Mouse (Mus musculus) limb, embryonic 15.5 days (tissue): ENCODE measurements around the gene Gm8439. TPM values are rescaled to one million over a fixed set of nuclear protein-coding genes. Genes with fewer than 3 reads are reported as not detected.

Experiments used
- ATAC-seq: fragments of 200-750 bp; cut with Nextera tagmentation; 2 replicates; pipeline ENCODE4 v1.8.0; 2017; ENCODE audit warnings: low read depth, moderate TSS enrichment; ENCODE audit not compliant: insufficient number of reproducible peaks, low FRiP score, low TSS enrichment
- H3K27ac ChIP-seq: fragments of 300-500 bp; sonication (generic); 2 replicates; pipeline ENCODE4 v1.5.1; 2015; ENCODE audit warnings: moderate library complexity, mild to moderate bottlenecking, inconsistent platforms
- H3K27me3 ChIP-seq: fragments of 300-500 bp; sonication (generic); 2 replicates; pipeline ENCODE4 v1.6.1; 2015; ENCODE audit warnings: inconsistent platforms
- H3K36me3 ChIP-seq: fragments of 300-500 bp; sonication (generic); 2 replicates; pipeline ENCODE4 v1.6.1; 2015; ENCODE audit warnings: inconsistent platforms
- H3K4me1 ChIP-seq: fragments of 300-500 bp; sonication (generic); 2 replicates; pipeline ENCODE4 v1.6.1; 2015; ENCODE audit warnings: inconsistent platforms
- H3K4me2 ChIP-seq: fragments of 300-500 bp; sonication (generic); 2 replicates; pipeline ENCODE4 v1.6.1; 2015; ENCODE audit warnings: mild to moderate bottlenecking, inconsistent platforms
- H3K4me3 ChIP-seq: fragments of 300-500 bp; sonication (generic); 2 replicates; pipeline ENCODE4 v1.5.1; 2015; ENCODE audit warnings: mild to moderate bottlenecking, inconsistent platforms
- H3K9ac ChIP-seq: fragments of 300-500 bp; sonication (generic); 2 replicates; pipeline ENCODE4 v1.6.1; 2015; ENCODE audit warnings: inconsistent platforms
- H3K9me3 ChIP-seq: fragments of 300-500 bp; sonication (generic); 2 replicates; pipeline ENCODE4 v1.6.1; 2016; ENCODE audit warnings: inconsistent platforms
- WGBS: fragments of 180-500 bp; shearing (Covaris S2); methylation state at CpG from one replicate; pipeline ENCODE4 v1.1.7; 2015; 5-methylcytosine and 5-hydroxymethylcytosine counted together
- polyA plus RNA-seq: library from polyadenylated mRNA; unstranded; fragments of >200 nt; fragmentation: Nextera tagmentation; extraction: Ambion mirVana; gene quantifications from 2 replicates; pipeline ENCODE4 v1.2.1, GENCODE M21; 2015

Gene Gm8439
- not detected in 2 replicates for polyA plus RNA-seq

- Histone ChIP-seq H3K4me3 (no peak within 1 kb of the TSS), H3K27me3 (0 out of 2 replicates have a peak, but pooled peaks cover 4% of the 10 kb centered on the region), H3K27ac (no peak within 1 kb of the TSS), H3K4me2 (no peak within 1 kb of the TSS), H3K36me3 (no peaks in the 10 kb centered on the region), H3K9me3 (no peaks in the 10 kb centered on the region), H3K9ac (no peak within 1 kb of the TSS), H3K4me1 (peaks cover 14% of the 10 kb centered on the region; the same call in 1 of the 2 replicates)
- no peak for ATAC-seq
- 21% methylated on average over 4 of the region's 4 CpGs for WGBS
Observed at GRCm38 (mm10) chr4:120588445-120588844, at the start of gene Gm8439. Gm8439 (plus strand) TSS chr4:120588745.

GRCm38 (mm10) chr4:120544896-120545295, 43.6 kb upstream of the Gm8439 start:
- no peaks in the 10 kb centered on the region for H3K9me3 ChIP-seq
- no peak for ATAC-seq
- H3K27me3 ChIP-seq = no peaks in the 10 kb centered on the region
- peaks cover 94% of the 10 kb centered on the region for H3K36me3 ChIP-seq
- no peak overlapping the region for H3K4me2 ChIP-seq
- H3K27ac ChIP-seq = no peak overlapping the region
- H3K4me1 ChIP-seq = no peaks in the 10 kb centered on the region
- no peak overlapping the region for H3K4me3 ChIP-seq
- H3K9ac ChIP-seq = no peak overlapping the region
- 81% methylated on average over 1 of the region's 1 CpGs for whole genome bisulfite sequencing

- H3K9me3 ChIP-seq = no peaks in the 10 kb centered on the region
- no peak overlapping the region for H3K4me3 ChIP-seq
- H3K9ac ChIP-seq = no peak overlapping the region
- H3K27ac ChIP-seq = no peak overlapping the region
- peaks cover 82% of the 10 kb centered on the region for H3K36me3 ChIP-seq
- H3K4me2 ChIP-seq = no peak overlapping the region
- no peaks in the 10 kb centered on the region for H3K27me3 ChIP-seq
- 91% methylated on average over 6 of the region's 6 CpGs for WGBS
- no peak for ATAC-seq
- no peaks in the 10 kb centered on the region for H3K4me1 ChIP-seq
Observed at GRCm38 (mm10) chr4:120556592-120556991, 32.0 kb upstream of the Gm8439 start.

- Histone ChIP-seq H3K4me2 (no peak overlapping the region), H3K9ac (no peak overlapping the region), H3K4me3 (no peak overlapping the region), H3K9me3 (no peaks in the 10 kb centered on the region), H3K36me3 (peaks cover 34% of the 10 kb centered on the region), H3K4me1 (peaks cover 23% of the 10 kb centered on the region), H3K27ac (no peak overlapping the region), H3K27me3 (no peaks in the 10 kb centered on the region)
- WGBS = 74% methylated on average over 2 of the region's 2 CpGs
- no peak for ATAC-seq
Observed at GRCm38 (mm10) chr4:120565726-120566125, 22.8 kb upstream of the Gm8439 start.

GRCm38 (mm10) chr4:120568005-120568404, 20.5 kb upstream of the Gm8439 start:
- Histone ChIP-seq H3K27me3 (no peaks in the 10 kb centered on the region), H3K9me3 (no peaks in the 10 kb centered on the region), H3K4me2 (peak overlapping the region; percentile 71), H3K9ac (no peak overlapping the region), H3K36me3 (peaks cover 16% of the 10 kb centered on the region), H3K27ac (peak overlapping the region; percentile 72), H3K4me3 (peak overlapping the region; percentile 93), H3K4me1 (peaks cover 32% of the 10 kb centered on the region)
- no peak for ATAC-seq
- 12% methylated on average over 5 of the region's 5 CpGs for WGBS

GRCm38 (mm10) chr4:120569025-120569424, 19.5 kb upstream of the Gm8439 start:
- Histone ChIP-seq H3K27ac (peak overlapping the region; percentile 97; the same call in 1 of the 2 replicates), H3K9ac (peak overlapping the region; percentile 79; the same call in 1 of the 2 replicates), H3K27me3 (no peaks in the 10 kb centered on the region), H3K36me3 (peaks cover 8% of the 10 kb centered on the region), H3K4me2 (peak overlapping the region; percentile 71), H3K9me3 (no peaks in the 10 kb centered on the region), H3K4me1 (peaks cover 32% of the 10 kb centered on the region), H3K4me3 (peak overlapping the region; percentile 93)
- no peak for ATAC-seq
- 4% methylated on average over 4 of the region's 4 CpGs for whole genome bisulfite sequencing

- WGBS = under 1% methylated on average over 97 of the region's 97 CpGs
- peaks cover 2% of the 10 kb centered on the region for H3K36me3 ChIP-seq
Observed at GRCm38 (mm10) chr4:120569486-120570437, 18.8 kb upstream of the Gm8439 start, which contains the start of gene Ctps. Ctps (minus strand) TSS chr4:120570276.

GRCm38 (mm10) chr4:120570438-120571069, 18.0 kb upstream of the Gm8439 start:
- Histone ChIP-seq H3K4me1 (peaks cover 32% of the 10 kb centered on the region), H3K27me3 (no peaks in the 10 kb centered on the region), H3K4me3 (peak overlapping the region; percentile 93), H3K9ac (peak overlapping the region; percentile 79), H3K4me2 (peak overlapping the region; percentile 71), H3K27ac (peak overlapping the region; percentile 97), H3K9me3 (no peaks in the 10 kb centered on the region), H3K36me3 (no peaks in the 10 kb centered on the region)
- peak; percentile 40 for ATAC-seq
- under 1% methylated on average over 27 of the region's 27 CpGs for WGBS

More at GRCm38 (mm10) chr4:120569486-120570437, 18.8 kb upstream of the Gm8439 start, which contains the start of gene Ctps:
- peak within 1 kb of the TSS; percentile 79 for H3K9ac ChIP-seq
- peak within 1 kb of the TSS; percentile 93 for H3K4me3 ChIP-seq
- H3K27me3 ChIP-seq = no peaks in the 10 kb centered on the region
- peak within 1 kb of the TSS; percentile 97 for H3K27ac ChIP-seq
- ATAC-seq = peak; percentile 96
- H3K4me2 ChIP-seq = peak within 1 kb of the TSS; percentile 71
- H3K9me3 ChIP-seq = no peaks in the 10 kb centered on the region
- H3K4me1 ChIP-seq = peaks cover 32% of the 10 kb centered on the region

- H3K9me3 ChIP-seq = no peaks in the 10 kb centered on the region
- 41% methylated on average over 3 of the region's 3 CpGs for WGBS
- no peak overlapping the region for H3K9ac ChIP-seq
- peak overlapping the region; percentile 71 for H3K4me2 ChIP-seq
- peak overlapping the region; percentile 97 for H3K27ac ChIP-seq
- H3K36me3 ChIP-seq = no peaks in the 10 kb centered on the region
- no peak for ATAC-seq
- no peaks in the 10 kb centered on the region for H3K27me3 ChIP-seq
- H3K4me1 ChIP-seq = peaks cover 32% of the 10 kb centered on the region
- H3K4me3 ChIP-seq = peak overlapping the region; percentile 93
Observed at GRCm38 (mm10) chr4:120571070-120571464, 17.5 kb upstream of the Gm8439 start.

- WGBS = 47% methylated on average over 3 of the region's 3 CpGs
- H3K27ac ChIP-seq = peak overlapping the region; percentile 97
Observed at GRCm38 (mm10) chr4:120571691-120572090, 16.9 kb upstream of the Gm8439 start.

GRCm38 (mm10) chr4:120580894-120581293, 7.7 kb upstream of the Gm8439 start:
- no peak overlapping the region for H3K4me3 ChIP-seq
- no peak overlapping the region for H3K9ac ChIP-seq
- H3K27ac ChIP-seq = no peak overlapping the region
- H3K9me3 ChIP-seq = no peaks in the 10 kb centered on the region
- H3K4me2 ChIP-seq = no peak overlapping the region
- no peaks in the 10 kb centered on the region for H3K36me3 ChIP-seq
- WGBS = 85% methylated on average over 5 of the region's 5 CpGs
- no peak for ATAC-seq
- no peaks in the 10 kb centered on the region for H3K4me1 ChIP-seq
- no peaks in the 10 kb centered on the region for H3K27me3 ChIP-seq

More at GRCm38 (mm10) chr4:120571691-120572090, 16.9 kb upstream of the Gm8439 start:
- Histone ChIP-seq H3K4me1 (peaks cover 32% of the 10 kb centered on the region), H3K9ac (no peak overlapping the region), H3K9me3 (no peaks in the 10 kb centered on the region), H3K4me2 (no peak overlapping the region; the same call in 1 of the 2 replicates), H3K27me3 (no peaks in the 10 kb centered on the region), H3K4me3 (no peak overlapping the region), H3K36me3 (no peaks in the 10 kb centered on the region)
- no peak for ATAC-seq
